Mouse (Mus musculus) kidney, adult 11 months (tissue): ENCODE measurements around the gene Adh6b.

Experiments used
- DNase-seq: peaks from one replicate; pipeline ENCODE4 v3.0.0; 2022

Adh6b gene

DNA sequence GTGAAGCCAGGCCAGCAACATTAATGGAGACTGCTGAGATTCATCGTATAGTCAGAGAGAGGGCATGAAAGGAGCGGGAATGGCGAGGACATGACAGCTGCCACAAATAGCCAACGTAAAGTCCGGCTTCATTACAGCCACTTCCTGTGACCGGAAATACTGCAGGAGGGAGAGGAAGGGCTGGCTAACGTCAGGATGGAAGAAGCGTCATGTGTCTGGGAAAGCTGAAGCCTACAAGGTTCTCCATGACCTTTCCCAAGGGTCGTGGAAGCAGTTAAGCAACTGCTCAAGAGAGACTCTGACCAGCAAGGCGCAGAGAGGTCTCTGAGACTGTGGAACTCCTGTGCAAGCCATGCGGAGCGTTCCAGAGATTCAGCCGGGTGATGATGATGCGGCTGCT lies at the start of gene Adh6b:
Gene Adh6b (plus strand): TSS at position 305 of the 400 bp plus-strand sequence.
- no peak for DNase-seq

DNA sequence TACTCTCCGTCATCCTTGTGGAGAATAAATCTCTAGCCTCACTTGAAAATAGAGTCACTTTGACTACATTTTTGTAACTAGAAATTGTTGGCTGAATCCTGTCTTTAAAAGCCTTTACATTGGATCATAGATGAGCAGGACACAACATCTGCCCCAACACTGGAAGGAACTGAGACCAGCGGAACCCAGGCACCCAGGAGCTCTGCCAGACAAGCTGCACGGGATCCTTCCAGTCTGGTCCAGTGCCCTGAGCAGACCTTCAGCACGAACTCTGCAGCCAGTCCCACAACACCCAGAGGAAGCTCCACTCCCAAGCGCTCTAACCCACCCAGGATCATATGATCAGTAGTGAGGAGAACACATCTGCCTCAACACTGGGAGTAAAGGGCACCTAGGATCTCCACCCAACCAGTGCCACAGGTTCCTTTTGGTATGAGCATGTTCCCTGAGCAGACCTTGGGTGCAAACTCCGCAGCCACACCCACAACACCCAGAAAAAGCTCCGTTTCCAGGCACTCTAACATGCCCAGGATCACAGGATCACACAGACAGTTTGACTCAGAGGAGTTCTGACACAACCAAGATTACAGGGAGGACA lies 48.2 kb upstream of the Adh6b start:
- DNase-seq = no peak

DNA sequence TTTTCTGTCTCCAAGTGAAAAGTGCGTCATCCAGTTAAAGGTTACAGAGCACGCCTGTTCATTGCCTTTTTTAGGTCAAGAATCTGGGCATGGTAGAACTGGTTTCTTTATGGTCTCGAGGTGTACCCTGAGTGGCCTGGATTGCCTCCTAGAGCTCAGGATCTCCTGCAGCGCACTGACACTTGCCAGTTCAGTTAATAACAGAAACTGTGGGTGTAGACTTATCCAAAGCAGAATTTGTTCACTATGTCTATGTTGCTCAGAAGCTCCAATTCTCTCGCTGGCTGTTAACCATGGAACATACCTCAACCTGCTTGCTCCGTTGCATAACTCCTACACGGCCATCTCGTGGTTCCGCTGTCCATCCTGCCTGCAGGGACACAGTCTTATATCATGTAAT lies 41.4 kb upstream of the Adh6b start:
- DNase-seq = no peak

DNA sequence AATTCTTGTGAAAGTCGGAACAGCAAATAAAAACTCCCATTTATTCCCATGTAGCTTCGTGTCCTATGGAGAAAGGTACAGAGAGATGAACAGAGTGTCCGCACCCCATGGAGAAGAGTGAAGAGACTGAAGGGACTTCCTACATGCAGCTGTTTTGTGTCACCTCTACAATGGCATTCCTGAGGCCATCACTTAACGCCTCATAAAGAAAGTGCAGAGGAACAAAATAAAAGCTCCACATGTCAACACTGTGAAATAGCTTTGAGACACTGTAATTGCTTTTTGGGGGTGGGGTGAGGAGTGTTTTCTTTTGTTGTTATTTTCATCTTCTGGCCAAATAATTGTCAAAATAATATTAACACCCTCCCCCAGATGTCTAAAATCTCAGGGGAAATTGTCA lies 38.9 kb upstream of the Adh6b start:
- DNase-seq = no peak

DNA sequence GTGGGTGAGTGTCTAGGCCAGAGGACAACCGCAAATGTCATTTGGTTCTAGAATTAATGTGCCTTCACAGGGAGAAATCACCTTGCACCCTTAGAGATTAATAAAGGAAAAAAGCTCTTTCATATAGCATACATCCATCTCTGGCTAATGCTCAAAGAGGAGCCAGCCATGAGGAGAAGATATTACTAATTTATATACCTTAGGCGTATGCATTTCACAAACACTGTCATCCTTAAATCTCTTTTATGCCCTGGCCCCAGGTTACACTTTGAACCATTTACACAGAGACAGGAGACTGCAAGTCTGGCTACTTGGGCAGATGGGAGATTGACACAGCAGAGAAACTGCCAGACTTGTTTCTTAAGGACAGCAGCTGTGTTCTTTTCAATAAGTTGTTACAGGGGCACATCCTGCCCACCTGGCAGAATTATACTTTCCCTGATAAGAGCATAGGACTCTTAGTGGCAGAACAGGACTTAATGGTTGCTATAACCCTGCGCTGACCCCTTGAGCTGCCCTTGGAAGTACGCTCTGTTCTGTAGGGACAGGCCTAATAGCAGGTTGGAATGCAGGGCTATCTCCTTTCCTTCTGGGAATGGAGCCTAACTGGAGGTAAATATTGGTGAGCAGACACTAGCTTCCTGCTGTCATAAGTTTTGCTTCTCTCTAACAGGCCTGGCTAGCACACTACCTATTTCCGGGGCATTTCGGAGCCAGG lies 37.6 kb upstream of the Adh6b start:
- DNase-seq = no peak

DNA sequence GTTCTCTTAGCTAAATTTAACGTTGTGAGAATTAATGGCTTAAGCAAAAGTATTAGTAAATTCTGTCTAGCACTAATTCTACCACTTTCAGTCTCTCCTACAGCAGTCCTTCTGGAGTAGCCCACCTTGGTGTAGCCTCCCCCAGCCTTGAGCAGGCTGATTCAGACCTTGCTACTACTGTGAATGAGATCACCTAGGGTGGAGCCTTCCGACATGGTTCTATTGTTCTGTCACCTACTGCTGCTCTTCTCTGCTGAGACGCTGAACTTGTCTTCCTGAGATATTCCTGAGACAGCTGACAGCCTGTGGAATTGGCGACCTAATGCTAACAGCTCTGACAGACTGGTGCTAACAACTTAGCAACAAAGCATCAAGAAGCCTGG lies 37.1 kb upstream of the Adh6b start:
- DNase-seq = no peak

DNA sequence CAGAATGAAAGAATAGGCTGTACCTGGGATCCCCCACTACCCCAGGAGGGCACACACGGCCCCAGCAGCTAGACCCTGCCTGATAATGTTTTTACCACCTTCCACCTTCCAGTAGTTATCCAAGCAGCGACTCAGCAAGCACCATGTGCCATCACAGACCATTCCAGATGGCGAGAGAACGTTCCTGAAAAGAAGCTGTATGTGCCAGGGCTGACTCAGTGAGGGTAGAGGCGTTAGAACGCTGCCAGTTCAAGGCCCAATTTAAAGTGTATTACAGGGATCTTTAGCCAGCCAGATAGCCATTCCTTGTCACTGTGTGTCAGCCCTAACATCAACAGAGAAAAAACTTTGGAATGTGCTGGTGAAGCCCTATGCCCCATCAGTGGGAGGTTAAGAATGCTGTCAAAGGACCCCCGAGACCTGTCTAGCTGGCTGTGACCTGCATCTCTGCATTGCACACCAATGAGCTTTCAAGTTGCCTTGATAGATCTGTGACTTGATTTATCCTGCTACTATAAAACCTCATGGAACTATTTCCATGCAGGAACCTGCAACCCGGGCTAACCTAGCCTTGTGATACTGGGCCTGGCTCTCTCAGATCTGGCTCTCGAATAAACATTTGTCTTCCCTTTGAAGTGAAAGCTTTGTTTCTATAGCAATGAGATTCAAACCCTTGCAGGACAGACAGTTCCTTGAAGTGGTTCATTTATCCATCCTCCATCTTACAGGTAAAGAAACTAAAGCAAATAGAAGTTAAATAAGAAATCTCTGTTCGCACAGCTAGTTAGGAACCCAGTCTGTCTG lies 35.9 kb upstream of the Adh6b start:
- DNase-seq = no peak

DNA sequence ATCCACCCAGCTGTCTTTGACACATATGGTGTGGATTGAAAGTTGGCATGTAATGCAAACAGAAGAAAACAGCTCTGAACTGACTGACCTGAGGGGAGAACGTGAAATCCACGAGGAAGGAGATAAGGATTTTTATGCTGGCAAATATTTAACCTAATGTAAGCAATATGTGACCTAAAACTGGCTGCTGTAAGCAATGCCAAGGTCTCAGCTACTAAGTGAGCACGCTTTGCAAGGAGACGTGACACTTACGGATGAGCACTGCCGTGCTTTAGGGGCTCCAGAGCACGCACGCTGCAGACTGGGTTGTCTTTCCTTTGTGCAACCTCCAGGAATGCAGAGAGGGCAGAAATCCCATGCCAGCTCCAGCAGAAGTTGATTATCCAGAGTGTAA lies 35.3 kb upstream of the Adh6b start:
- no peak for DNase-seq

DNA sequence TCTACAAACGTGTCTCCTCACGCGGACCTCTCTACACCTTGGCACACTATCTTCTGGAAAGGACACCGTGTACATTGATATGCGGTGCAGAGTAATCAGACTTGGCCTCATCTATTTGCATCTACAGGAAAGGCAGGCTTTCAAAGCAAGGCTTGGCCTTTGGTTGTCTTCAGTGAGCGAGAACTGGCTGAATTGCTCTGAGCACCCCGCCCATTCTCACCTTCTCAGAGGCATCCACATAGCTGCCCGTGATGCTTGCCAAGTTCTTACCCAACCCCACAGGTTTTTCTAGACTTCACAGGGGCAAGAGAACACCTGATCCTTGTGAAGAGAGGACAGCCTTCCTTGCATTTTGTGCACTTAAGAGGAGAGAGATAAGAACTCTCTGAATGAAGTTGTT lies 31.7 kb upstream of the Adh6b start:
- no peak for DNase-seq

DNA sequence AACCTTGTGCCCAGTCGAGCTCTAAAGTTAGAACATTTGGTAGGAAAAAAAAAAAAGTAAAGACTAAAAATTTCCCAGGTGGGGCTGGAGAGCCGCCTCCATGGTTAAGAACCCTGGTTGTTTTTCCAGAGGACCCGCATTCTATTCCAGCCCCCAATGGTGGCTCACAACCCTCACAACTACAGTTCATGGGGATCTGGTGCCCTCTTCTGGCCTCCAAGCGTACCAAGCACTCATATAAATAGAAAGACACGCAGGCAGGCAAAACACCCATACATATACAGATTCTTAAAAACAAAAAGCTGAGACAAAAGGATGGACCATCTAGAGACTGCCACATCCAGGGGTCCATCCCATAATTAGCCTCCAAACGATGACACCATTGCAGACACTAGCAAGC lies 30.6 kb upstream of the Adh6b start:
- DNase-seq = no peak

DNA sequence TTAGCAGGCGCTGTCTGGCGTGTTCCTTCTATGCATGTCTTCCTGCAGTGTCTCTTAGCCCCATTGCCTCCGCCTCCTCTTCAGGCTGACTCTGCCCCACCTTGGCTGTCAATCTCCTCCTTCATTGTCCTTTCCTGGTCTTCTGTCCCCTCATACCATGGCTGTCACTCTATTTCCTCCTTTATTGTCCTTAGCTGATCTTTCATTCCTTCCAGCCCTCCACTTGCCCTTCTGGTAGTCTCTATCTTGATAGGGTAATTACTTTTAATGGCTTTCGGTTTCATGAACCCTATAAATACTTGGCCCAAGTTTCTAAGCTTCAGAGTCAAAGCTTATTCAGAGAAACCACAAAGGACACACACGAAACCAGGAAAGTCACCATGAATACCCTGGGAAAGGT lies 28.6 kb upstream of the Adh6b start, which contains the start of gene Adh6a:
Gene Adh6a (plus strand): TSS at position 322 of the 400 bp plus-strand sequence.
- no peak for DNase-seq

DNA sequence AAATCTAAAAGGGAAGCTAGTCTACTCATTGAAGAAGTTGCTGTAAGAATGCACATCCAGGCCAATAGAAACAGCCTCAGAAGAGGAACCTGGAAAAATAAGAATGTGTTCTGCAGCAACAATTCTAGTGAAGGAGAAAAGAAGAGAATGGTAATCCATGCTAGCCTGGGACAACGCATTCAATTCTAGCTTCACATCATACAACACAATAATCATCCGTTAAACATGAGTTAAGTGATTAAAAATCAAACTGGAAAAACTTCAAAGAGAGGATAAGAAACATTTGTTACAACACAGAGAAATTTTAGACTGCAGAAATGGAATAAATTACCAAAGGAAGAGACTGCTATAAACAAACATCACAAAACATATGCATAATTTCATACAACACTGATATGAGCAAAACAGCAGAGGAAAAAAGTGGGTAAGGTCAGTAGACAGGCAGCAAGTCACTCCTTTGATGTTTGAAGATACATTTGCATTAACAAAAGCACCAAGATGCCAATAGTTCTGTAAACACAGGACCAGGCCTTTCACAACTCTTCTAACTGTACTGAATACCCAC lies 24.6 kb upstream of the Adh6b start:
- DNase-seq = no peak

DNA sequence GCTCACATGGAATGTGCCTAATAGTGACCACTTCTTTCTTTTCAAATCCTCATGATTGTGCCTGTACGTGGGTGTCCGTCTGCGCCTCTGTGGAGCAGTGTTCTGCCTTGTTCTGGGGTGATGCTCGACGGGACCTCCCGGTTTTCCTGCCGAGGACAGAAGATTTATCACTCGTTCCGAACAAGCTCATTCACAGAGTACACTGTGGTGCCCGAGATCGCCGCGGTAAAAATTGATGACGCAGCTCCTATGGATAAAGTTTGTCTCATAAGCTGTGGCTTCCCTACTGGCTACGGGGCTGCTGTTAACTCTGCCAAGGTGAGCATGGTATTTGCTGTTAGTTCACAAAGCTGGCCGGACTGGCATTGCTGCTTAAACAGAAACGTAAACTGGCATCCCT lies 16.6 kb upstream of the Adh6b start:
- DNase-seq = no peak

DNA sequence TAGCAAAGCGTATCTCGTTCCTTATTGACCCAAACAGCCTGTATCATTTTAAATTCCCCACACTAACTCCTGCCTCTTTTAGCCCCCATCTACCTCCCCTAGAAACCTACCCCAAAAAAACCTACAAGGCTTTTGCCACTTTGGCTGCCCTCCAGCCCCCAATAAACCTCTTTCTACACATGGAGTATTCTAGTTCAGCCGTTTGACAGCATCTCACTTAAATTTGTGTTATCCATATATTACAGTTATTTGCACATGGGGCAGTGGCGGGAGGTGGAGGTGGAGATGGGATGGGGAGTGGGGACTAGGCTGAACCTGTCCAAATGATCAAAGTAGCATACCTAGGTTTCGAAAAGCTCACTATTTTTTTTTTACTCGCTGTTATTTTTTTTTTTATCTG lies 16.1 kb upstream of the Adh6b start:
- no peak for DNase-seq

DNA sequence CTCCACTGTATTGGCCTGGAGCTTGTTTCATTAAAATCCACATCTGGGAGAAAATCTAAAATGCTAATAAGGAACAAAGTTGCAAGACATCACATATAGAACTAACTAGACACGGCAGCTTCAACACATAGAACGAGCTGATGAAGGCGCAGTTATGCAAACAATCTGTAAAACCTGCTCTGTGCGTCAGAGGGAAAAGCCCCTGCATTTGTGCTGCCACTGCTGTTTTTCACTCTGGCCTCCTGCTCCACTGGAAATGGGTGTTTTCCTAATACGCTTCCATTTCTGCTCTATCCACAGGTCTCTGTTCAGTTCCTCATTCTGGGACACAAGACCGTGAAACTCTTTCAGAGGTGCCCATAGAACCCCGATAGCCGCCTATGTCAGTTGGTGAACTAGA lies 7.7 kb upstream of the Adh6b start:
- DNase-seq = no peak

DNA sequence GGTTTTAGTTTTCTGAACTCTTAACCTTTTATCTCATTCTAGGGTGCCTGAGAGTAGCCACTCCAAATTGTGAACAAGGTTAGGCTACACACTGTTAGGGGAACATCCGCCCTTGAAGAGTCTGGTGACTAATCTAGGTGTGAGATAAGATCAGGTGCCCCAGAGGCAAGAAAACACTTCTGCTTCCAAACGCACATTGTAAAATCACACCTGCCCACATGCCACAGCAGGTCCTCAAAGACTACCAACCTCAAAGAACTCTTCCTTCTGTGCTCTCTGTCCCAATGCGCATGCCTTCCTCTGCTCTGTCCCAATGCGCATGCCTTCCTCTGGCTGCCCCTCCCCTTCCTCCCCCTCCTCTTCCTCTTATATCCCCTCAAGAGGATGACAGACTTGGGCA lies 7.3 kb upstream of the Adh6b start:
- DNase-seq = no peak

DNA sequence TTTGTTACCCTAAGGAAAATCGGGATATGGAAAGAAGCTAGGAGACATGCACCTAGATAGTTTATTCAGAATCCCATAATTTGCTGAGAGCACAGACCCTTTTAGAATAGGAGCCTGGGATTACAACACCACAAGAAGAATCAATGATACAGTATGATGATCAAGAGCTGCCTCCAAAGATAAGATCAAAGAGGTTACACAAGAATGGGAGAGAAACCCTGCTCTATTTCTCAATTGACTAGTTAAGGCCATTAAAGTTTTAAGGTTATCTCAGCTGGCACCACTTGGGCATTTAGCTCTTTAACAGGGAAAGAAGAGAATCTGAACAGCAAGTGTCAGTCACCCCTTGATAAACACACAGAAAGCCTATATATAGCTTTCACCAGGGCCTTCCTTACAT lies 6.0 kb upstream of the Adh6b start:
- DNase-seq = no peak

DNA sequence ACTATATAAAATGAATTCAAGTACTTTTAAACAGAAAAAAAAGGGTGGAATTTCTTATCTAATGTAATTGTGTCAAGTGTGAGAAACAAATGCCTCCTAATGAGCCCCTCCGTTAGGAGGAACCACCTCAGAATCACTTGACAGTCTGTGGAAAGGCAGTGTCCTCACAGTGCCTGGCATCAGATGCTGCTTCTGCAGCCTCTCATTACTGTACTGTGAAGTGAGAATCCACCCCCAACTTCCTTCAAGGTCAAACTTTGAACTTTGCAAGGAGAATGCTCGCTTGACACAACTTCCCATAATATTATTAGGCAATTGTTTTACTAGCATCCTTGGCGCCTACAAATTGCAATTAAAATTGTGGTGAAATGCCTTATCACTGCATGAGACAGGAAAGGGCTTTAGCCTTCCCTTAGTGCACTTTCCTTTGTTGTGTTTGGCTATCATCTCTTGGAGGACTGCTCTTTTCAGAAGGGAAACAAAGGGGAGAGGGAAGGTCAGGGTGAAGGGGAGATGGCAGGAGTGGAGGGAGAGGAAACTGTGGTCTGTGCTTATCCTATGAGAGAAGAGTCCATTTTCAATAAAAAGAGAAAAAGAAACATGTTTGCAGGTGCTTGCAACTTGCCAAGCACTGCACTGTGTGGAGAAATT lies 5.3 kb upstream of the Adh6b start:
- no peak for DNase-seq

DNA sequence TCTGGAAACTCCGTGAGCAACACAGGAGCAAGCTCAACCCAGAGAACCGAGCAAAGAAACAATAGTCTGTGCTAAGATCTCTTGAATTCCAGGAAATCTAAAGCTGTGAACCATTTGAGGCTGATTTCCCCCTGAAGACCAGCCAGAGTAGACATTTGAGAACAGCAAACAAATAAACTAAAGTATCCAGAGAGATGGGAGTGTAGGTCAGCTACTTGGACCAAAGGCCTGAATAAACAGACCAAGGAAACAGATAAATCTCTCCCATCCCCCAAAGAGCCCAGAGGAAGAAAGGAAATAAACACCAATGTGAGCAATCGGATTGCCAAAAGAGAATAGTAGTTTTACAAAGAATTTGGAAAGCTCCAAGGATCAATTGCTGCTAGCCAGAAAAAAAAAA lies 5.5 kb downstream of the Adh6b start:
- no peak for DNase-seq

DNA sequence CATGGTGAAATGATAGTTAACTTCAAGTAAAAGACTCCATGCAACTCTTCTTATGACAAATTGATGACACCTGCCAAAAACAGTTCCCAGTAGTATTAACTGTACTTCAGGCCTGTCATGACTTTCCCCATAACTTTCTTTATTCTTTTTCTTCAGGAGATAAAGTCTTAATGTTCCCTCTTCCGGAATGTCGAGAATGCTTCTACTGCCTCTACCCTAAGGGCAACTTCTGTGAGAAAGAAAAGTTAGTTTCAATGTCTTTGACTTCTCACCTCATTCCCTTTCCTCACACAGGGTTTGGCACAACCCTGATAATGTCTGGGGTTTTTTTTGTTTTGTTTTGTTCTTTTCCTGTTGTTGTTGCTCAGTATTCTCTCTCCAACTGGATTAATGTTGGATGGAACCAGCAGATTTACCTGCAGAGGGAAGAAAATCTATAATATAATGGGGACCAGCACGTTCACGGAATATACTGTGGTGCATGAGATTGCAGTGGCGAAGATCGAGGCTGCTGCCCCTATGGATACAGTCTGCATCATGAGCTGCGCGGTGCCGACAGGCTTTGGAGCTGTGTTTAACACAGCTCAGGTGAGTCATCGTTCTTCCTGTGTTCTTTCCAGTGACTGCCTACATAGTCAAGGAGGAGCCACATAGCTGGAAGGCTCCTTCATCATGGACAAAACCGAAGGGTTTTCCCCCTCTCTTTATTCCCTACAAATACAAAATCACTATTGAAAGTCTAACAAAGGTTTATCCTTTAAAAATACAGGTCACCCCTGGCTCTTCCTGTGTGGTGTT lies 10.6 kb downstream of the Adh6b start:
- DNase-seq = no peak

DNA sequence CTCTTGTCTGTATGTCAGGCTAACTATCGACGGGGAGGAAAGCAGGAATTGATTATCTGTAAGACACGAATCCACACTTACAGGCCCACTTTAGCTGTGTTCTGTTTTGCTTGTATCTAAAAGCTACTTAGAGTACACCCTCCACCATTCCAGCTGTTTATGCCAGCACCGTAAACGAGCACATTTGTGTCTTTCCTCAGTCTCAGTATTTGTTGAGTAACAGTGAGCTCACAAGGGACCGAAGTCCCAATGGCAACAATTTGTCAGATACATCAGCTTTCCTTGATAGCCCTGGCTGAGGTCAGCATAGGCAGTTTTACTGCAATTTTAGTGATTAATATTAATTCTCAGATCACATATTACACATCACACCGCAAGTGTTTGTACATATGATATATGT lies 17.3 kb downstream of the Adh6b start:
- DNase-seq = no peak

DNA sequence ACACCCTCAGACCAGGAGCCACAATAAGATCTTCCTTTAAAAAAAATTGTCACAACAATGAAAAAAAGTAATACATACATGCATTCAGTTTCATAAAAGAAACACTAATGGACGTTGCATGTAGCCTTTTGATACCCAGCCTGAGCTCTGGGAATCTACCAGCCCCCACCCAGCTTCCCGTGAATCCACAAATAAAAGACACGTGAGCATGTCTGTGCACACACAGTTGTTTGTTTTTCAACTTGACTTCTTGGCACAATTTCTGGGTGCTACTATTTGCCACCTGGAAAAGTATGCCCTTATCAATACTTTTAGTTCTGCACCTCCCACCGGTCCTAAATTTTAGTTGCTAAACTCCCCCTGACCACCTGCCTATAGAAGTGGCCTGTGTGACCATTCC lies 19.1 kb downstream of the Adh6b start:
- no peak for DNase-seq

DNA sequence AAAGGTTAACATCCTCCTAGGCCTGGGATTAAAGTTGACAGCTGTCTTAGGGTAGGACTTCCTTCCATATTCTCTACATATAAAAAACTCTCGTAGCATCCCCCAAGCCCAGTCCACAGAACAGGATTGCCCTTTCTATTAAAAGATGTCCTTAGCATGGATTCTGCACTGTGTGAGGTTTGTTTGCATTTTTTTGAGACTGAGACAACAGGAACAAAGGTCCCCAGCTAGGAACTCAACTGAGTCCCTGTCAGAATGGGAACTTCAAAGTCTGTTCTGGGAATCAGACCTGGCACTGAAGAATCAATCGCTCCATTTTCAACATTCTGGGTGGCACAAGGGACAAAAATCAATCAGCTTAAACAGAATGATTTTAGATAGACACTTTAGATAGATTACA lies 21.3 kb downstream of the Adh6b start:
- no peak for DNase-seq
